Mouse (Mus musculus) neutrophil, adult 83 days (primary cell): ENCODE measurements around the gene Clca4a. TPM values are rescaled to one million over a fixed set of nuclear protein-coding genes. Genes with fewer than 3 reads are reported as not detected.

ENCODE experiments used
- total RNA-seq, 2 experiments: library from RNA; stranded (reverse); gene quantifications; one replicate each; pipeline ENCODE4 v1.2.4; 2023

Clca4a gene
- not detected for total RNA-seq

DNA sequence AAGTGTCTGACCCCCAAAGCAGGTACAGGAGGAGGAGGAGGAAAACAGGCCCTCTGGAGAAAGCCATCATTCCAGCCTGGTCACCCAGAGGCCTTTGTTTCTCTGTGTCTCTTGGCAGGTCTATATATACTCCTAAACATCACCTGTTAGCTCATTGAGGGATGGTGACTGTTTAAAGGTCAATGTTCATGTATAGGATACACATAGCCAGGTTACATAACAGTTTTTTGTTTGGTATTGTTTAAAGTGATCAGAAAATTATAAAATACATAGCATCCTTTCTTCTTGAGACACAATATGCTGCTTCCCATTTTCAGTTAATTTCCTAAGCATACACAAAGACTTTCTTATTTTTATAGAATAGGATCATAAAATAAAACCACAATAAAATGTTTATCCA, at the start of gene Clca4a:
Gene Clca4a (minus strand): TSS at position 101 of the 400 bp plus-strand sequence.

DNA sequence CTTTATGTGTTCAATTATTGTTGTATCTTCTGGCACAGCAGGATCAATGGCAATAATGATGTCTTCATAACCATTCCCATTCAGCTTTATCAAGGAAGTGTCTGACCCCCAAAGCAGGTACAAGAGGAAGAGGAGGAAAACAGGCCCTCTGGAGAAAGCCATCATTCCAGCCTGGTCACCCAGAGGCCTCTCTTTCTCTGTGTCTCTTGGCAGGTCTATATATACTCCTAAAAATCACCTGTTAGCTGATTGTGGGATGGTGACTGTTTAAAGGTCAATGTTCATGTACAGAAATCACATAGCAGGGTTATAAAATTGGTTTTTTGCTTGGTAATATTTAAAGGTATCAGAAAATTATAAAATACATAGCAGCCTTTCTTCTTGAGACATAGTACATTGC, 42.5 kb downstream of the Clca4a start, which contains the start of gene Clca4b:
Gene Clca4b (minus strand): TSS at position 195 of the 400 bp plus-strand sequence.

Other genes with a start within 250 kb of the Clca4a start
- under 1 TPM; 0.53 to 0.71 TPM for gene Clca3a1, start 214.1 kb downstream of the Clca4a start, total RNA-seq
- gene Clca3a2, start 155.6 kb downstream of the Clca4a start, total RNA-seq, result not detected
- not detected for gene Clca3b, start 125.7 kb downstream of the Clca4a start, total RNA-seq
- not detected for gene Clca4b, start 42.5 kb downstream of the Clca4a start, total RNA-seq
- gene Clca1, start 57.7 kb upstream of the Clca4a start, total RNA-seq, result not detected
- gene Clca2, start 124.4 kb upstream of the Clca4a start, total RNA-seq, result not detected
- 10 to 100 TPM; 11.3 to 12.4 TPM for gene Odf2l, start 143.5 kb upstream of the Clca4a start, total RNA-seq